Comparison of ENCODE assay signal across 8 mouse cellular contexts in genomic region chr19:45475928-45476553, GRCm38 (mm10).
A peak's percentile ranks its signal among the peaks of the same experiment; 100 is the strongest.
DNase-seq lines count a peak whose midpoint lies in the region; ATAC-seq lines count a peak whose summit lies in the region.

No protein-coding gene starts in this region.

- no peaks in the 10 kb centered on the region for H3K27me3 ChIP-seq in intestine, embryonic 15.5 days (replicated peaks)
- no peaks in the 10 kb centered on the region for H3K27me3 ChIP-seq in intestine, embryonic 16.5 days (replicated peaks; ENCODE audit: control insufficient read depth, insufficient read depth, low read length)
- H3K27me3 ChIP-seq in hindbrain, embryonic 16.5 days (replicated peaks; ENCODE audit: control insufficient read depth, insufficient read depth, low read length), result no peaks in the 10 kb centered on the region
- H3K27me3 ChIP-seq in midbrain, embryonic 11.5 days (ENCODE audit: control insufficient read depth, insufficient read depth, low read length), result peaks cover 2% of the 10 kb centered on the region; the same call in 1 of the 2 replicates

- WGBS in intestine, embryonic 15.5 days, result 49% methylated on average over 24 of the region's 24 CpGs
- 52% methylated on average over 24 of the region's 24 CpGs for WGBS in intestine, embryonic 16.5 days
- 22% methylated on average over 24 of the region's 24 CpGs for WGBS in hindbrain, embryonic 16.5 days
- WGBS in midbrain, embryonic 11.5 days, result 42% methylated on average over 24 of the region's 24 CpGs

- ATAC-seq in intestine, embryonic 15.5 days, result no peak
- ATAC-seq in intestine, embryonic 16.5 days, result no peak
- peak; percentile 88 for ATAC-seq in hindbrain, embryonic 16.5 days
- no peak for ATAC-seq in midbrain, embryonic 11.5 days (ENCODE audit: low FRiP score)

- no peaks in the 10 kb centered on the region for H3K9me3 ChIP-seq in intestine, embryonic 15.5 days
- H3K9me3 ChIP-seq in intestine, embryonic 16.5 days (ENCODE audit: control insufficient read depth, low read length), result no peaks in the 10 kb centered on the region
- no peaks in the 10 kb centered on the region for H3K9me3 ChIP-seq in hindbrain, embryonic 16.5 days (ENCODE audit: control insufficient read depth, low read length)
- H3K9me3 ChIP-seq in midbrain, embryonic 11.5 days (ENCODE audit: control insufficient read depth, low read length), result no peaks in the 10 kb centered on the region

- peak overlapping the region; percentile 1; the same call in 1 of the 2 replicates for H3K4me2 ChIP-seq in intestine, embryonic 15.5 days (replicated peaks)
- H3K4me2 ChIP-seq in intestine, embryonic 16.5 days (ENCODE audit: low read depth, low read length), result no peak overlapping the region
- peak overlapping the region; percentile 46 for H3K4me2 ChIP-seq in hindbrain, embryonic 16.5 days (ENCODE audit: low read length)
- no peak overlapping the region for H3K4me2 ChIP-seq in midbrain, embryonic 11.5 days

- no peak overlapping the region for H3K9ac ChIP-seq in intestine, embryonic 15.5 days
- no peak overlapping the region for H3K9ac ChIP-seq in intestine, embryonic 16.5 days (ENCODE audit: low read depth, low read length)
- H3K9ac ChIP-seq in hindbrain, embryonic 16.5 days (ENCODE audit: low read depth, low read length), result peak overlapping the region; percentile 20; the same call in 1 of the 2 replicates
- H3K9ac ChIP-seq in midbrain, embryonic 11.5 days (ENCODE audit: low read length), result no peak overlapping the region

- H3K27ac ChIP-seq in intestine, embryonic 15.5 days, result no peak overlapping the region
- H3K27ac ChIP-seq in intestine, embryonic 16.5 days (ENCODE audit: low read length), result no peak overlapping the region
- peak overlapping the region; percentile 66 for H3K27ac ChIP-seq in hindbrain, embryonic 16.5 days (ENCODE audit: low read depth, low read length)
- no peak overlapping the region for H3K27ac ChIP-seq in midbrain, embryonic 11.5 days (ENCODE audit: low read depth, low read length)

- H3K4me3 ChIP-seq in intestine, embryonic 15.5 days (replicated peaks), result no peak overlapping the region
- H3K4me3 ChIP-seq in intestine, embryonic 16.5 days (ENCODE audit: low read length), result no peak overlapping the region
- H3K4me3 ChIP-seq in hindbrain, embryonic 16.5 days (ENCODE audit: low read length), result no peak overlapping the region
- no peak overlapping the region for H3K4me3 ChIP-seq in midbrain, embryonic 11.5 days (ENCODE audit: low read depth, low read length)

- H3K36me3 ChIP-seq in intestine, embryonic 15.5 days, result no peaks in the 10 kb centered on the region
- no peaks in the 10 kb centered on the region for H3K36me3 ChIP-seq in intestine, embryonic 16.5 days (ENCODE audit: control insufficient read depth, insufficient read depth, low read length)
- peaks cover 3% of the 10 kb centered on the region for H3K36me3 ChIP-seq in hindbrain, embryonic 16.5 days (ENCODE audit: control insufficient read depth, insufficient read depth, low read length)
- H3K36me3 ChIP-seq in midbrain, embryonic 11.5 days (ENCODE audit: control insufficient read depth, insufficient read depth, low read length), result no peaks in the 10 kb centered on the region

- peaks cover 5% of the 10 kb centered on the region for H3K4me1 ChIP-seq in intestine, embryonic 15.5 days (replicated peaks)
- peaks cover 8% of the 10 kb centered on the region; the same call in 1 of the 2 replicates for H3K4me1 ChIP-seq in intestine, embryonic 16.5 days (ENCODE audit: control insufficient read depth, insufficient read depth, low read length)
- peaks cover 21% of the 10 kb centered on the region for H3K4me1 ChIP-seq in hindbrain, embryonic 16.5 days (ENCODE audit: control insufficient read depth, insufficient read depth, low read depth, low read length)
- peaks cover 10% of the 10 kb centered on the region for H3K4me1 ChIP-seq in midbrain, embryonic 11.5 days (ENCODE audit: control insufficient read depth, insufficient read depth, low read length)

- DNase-seq in cerebellum, adult 9-11 months, result peak; percentile 55
- peak; percentile 86 for DNase-seq in midbrain, embryonic 11.5 days (ENCODE audit: low spot score, missing footprints)
- DNase-seq in kidney, adult 18-20 months, result no peak
- DNase-seq in ovary, postnatal 10 days (ENCODE audit: low spot score), result no peak
- DNase-seq in spleen, postnatal 36 days (ENCODE audit: low spot score in 2 of 2), result no peak

Comparison
In these comparisons a context has a peak if more than half of its experiments do, and no peak if none do; other contexts are left out.
1. H3K4me2 ChIP-seq: peak in intestine, embryonic 15.5 days (single experiment) and hindbrain, embryonic 16.5 days (single experiment); none in intestine, embryonic 16.5 days (single experiment) and midbrain, embryonic 11.5 days (single experiment).
2. DNase-seq: peak in cerebellum, adult 9-11 months (single experiment) and midbrain, embryonic 11.5 days (single experiment); none in kidney, adult 18-20 months (single experiment), ovary, postnatal 10 days (single experiment) and spleen, postnatal 36 days (0 of 2).